ENCODE assay signal across 13 mouse cellular contexts in genomic region chr2:18734394-18735127, GRCm38 (mm10). TPM values are rescaled to one million over a fixed set of nuclear protein-coding genes. Genes with fewer than 3 reads are reported as not detected.
A peak's percentile ranks its signal among the peaks of the same experiment; 100 is the strongest.
DNase-seq lines count a peak whose midpoint lies in the region; ATAC-seq lines count a peak whose summit lies in the region.
"Had no signal": no experiment of that assay in that cellular context is flagged by ENCODE, and none has a peak within 500 bp of the region (broad histone marks: within the 10 kb centered on the region; RNA-seq: fewer than 3 reads in every experiment).

No protein-coding gene starts in this region.

- H3K9me3 ChIP-seq in liver, embryonic 11.5 days (ENCODE audit: control insufficient read depth, low read length), result no peaks in the 10 kb centered on the region
- H3K9me3 ChIP-seq: embryonic facial prominence, embryonic 13.5 days; limb, embryonic 13.5 days; megakaryocyte, embryonic 14.5 days had no signal

- H3K4me3 ChIP-seq in liver, embryonic 11.5 days (ENCODE audit: low read depth, low read length), result no peak overlapping the region
- H3K4me3 ChIP-seq: embryonic facial prominence, embryonic 13.5 days; limb, embryonic 13.5 days had no signal

- H3K27ac ChIP-seq in liver, embryonic 11.5 days (ENCODE audit: low read depth, low read length), result no peak overlapping the region
- H3K27ac ChIP-seq: embryonic facial prominence, embryonic 13.5 days; limb, embryonic 13.5 days had no signal

- H3K4me1 ChIP-seq in liver, embryonic 11.5 days (replicated peaks; ENCODE audit: control insufficient read depth, insufficient read depth, low read length), result no peaks in the 10 kb centered on the region; the same call in 1 of the 2 replicates
- H3K4me1 ChIP-seq: embryonic facial prominence, embryonic 13.5 days; limb, embryonic 13.5 days had no signal

- peak; percentile 15 for DNase-seq in CD4-positive, CD25-positive, alpha-beta regulatory T cell, adult 2 months (ENCODE audit: low read depth, low spot score)
- peak; percentile 10 for DNase-seq in liver
- DNase-seq in liver, embryonic 11.5 days (ENCODE audit: low spot score), result no peak
- peak; percentile 10 for DNase-seq in thymus, postnatal 0 days (ENCODE audit: low spot score)
- DNase-seq in left cerebral cortex, adult 8-10 months (ENCODE audit: low spot score in 2 of 2), result no peak
- DNase-seq in kidney, adult 18-20 months, result no peak
- DNase-seq: gastrocnemius, postnatal 36 days had no signal

- 32% methylated on average over 5 of the region's 5 CpGs for WGBS in liver, embryonic 11.5 days

- no peaks in the 10 kb centered on the region for H3K36me3 ChIP-seq in liver, embryonic 11.5 days (ENCODE audit: control insufficient read depth, insufficient read depth, low read length)
- H3K36me3 ChIP-seq: embryonic facial prominence, embryonic 13.5 days; limb, embryonic 13.5 days had no signal

- H3K4me2 ChIP-seq in liver, embryonic 11.5 days, result no peak overlapping the region
- H3K4me2 ChIP-seq: embryonic facial prominence, embryonic 13.5 days; limb, embryonic 13.5 days had no signal

- H3K9ac ChIP-seq in liver, embryonic 11.5 days (ENCODE audit: low read depth, low read length), result no peak overlapping the region
- H3K9ac ChIP-seq: embryonic facial prominence, embryonic 13.5 days; limb, embryonic 13.5 days had no signal

- no peak for ATAC-seq in CD4-positive, CD25-positive, alpha-beta regulatory T cell, adult 4 months
- ATAC-seq in liver, embryonic 11.5 days (replicated peaks; ENCODE audit: low FRiP score), result no peak
- peak; percentile 66 for ATAC-seq in granulocyte monocyte progenitor cell, adult 5-6 weeks (replicated peaks; ENCODE audit: poor library complexity, severe bottlenecking)

- H3K27me3 ChIP-seq in liver, embryonic 11.5 days (replicated peaks; ENCODE audit: control insufficient read depth, insufficient read depth, low read length), result no peaks in the 10 kb centered on the region
- H3K27me3 ChIP-seq: embryonic facial prominence, embryonic 13.5 days; limb, embryonic 13.5 days had no signal

RNA-seq across cellular contexts. Expression of gene Spag6, which starts 40.7 kb away (rescaled TPM):
- polyA plus RNA-seq in CD4-positive, CD25-positive, alpha-beta regulatory T cell, adult 4 months (2017; shearing (Covaris generic)), result not detected
- not detected in 2 replicates for polyA plus RNA-seq in liver, embryonic 11.5 days (2014; fragmentation: Nextera tagmentation; extraction: Ambion mirVana)
- total RNA-seq in granulocyte monocyte progenitor cell, adult 5-6 weeks (2014; fragmentation: Nextera tagmentation), result not detected in 2 replicates
- not detected in 2 replicates for total RNA-seq in granulocyte monocyte progenitor cell, adult 5-6 weeks (2017)
- not detected in 2 replicates for polyA plus RNA-seq in thymus, postnatal 0 days (2015; fragmentation: Nextera tagmentation; extraction: Ambion mirVana)
- total RNA-seq in left cerebral cortex, adult 8-10 months (2022), result 10 to 100 TPM in 2 of 4 experiments, 1 to 10 TPM in 2; 8.9 to 13.3 (median 10.2) TPM
- total RNA-seq: hematopoietic stem cell, adult 5-6 weeks had no signal
- polyA plus RNA-seq: limb, embryonic 13.5 days had no signal

RNA-seq across cellular contexts. Expression of gene Bmi1, which starts 57.7 kb away (rescaled TPM):
- polyA plus RNA-seq in CD4-positive, CD25-positive, alpha-beta regulatory T cell, adult 4 months (2017; shearing (Covaris generic)), result 10 to 100 TPM; 10.6 to 14.4 TPM
- polyA plus RNA-seq in liver, embryonic 11.5 days (2014; fragmentation: Nextera tagmentation; extraction: Ambion mirVana), result 12.9 and 16.6 TPM in 2 replicates
- 31.9 and 32.1 TPM in 2 replicates for total RNA-seq in granulocyte monocyte progenitor cell, adult 5-6 weeks (2014; fragmentation: Nextera tagmentation)
- 26.6 and 41.9 TPM in 2 replicates for total RNA-seq in granulocyte monocyte progenitor cell, adult 5-6 weeks (2017)
- 15.7 TPM in 2 replicates for polyA plus RNA-seq in thymus, postnatal 0 days (2015; fragmentation: Nextera tagmentation; extraction: Ambion mirVana)
- 10 to 100 TPM; 45.0 to 53.8 (median 49.1) TPM for total RNA-seq in left cerebral cortex, adult 8-10 months (2022)

Comparison
In these comparisons a context has a peak if more than half of its experiments do, and no peak if none do; other contexts are left out.
1. DNase-seq: peak in CD4-positive, CD25-positive, alpha-beta regulatory T cell, adult 2 months (single experiment), liver (single experiment) and thymus, postnatal 0 days (single experiment); none in liver, embryonic 11.5 days (single experiment), left cerebral cortex, adult 8-10 months (0 of 2) and kidney, adult 18-20 months (single experiment).